ENCODE assay signal across 9 mouse cellular contexts in the genomic region with DNA sequence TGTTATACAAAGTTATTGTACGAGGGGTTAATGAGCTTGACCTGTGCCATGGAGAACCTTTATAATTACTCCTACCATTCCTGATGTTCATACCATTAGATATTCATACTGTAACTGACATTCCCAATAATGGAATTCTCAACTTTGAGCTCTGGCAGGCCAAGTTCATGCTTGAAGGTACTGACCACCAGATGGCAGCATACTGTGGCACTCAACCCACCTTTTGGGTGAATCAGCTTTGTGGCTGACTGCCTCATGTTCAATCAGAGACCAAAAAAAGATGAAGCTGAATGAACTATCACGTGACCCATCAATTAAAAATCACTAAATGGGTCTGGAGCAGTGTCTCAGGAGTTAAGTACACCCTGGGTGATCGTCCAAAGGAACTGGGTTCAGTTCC.
DNase-seq lines count a peak whose midpoint lies in the region; ATAC-seq and TF ChIP-seq lines count a peak whose summit lies in the region.
"Had no signal": no experiment of that assay in that cellular context is flagged by ENCODE, and none has a peak within 500 bp of the region (broad histone marks: within the 10 kb centered on the region; RNA-seq: fewer than 3 reads in every experiment).

No protein-coding gene starts in this region.

- H3K27me3 ChIP-seq in midbrain, embryonic 14.5 days (ENCODE audit: control insufficient read depth, insufficient read depth, low read length) = no peaks in the 10 kb centered on the region
- H3K27me3 ChIP-seq in midbrain, embryonic 13.5 days = no peaks in the 10 kb centered on the region
- H3K27me3 ChIP-seq: liver, embryonic 15.5 days had no signal

- no peak overlapping the region for H3K27ac ChIP-seq in midbrain, embryonic 14.5 days (replicated peaks; ENCODE audit: low read depth, low read length)
- H3K27ac ChIP-seq in midbrain, embryonic 13.5 days = no peak overlapping the region
- H3K27ac ChIP-seq in cortical plate, adult 2 months (ENCODE audit: insufficient read depth, low read length) = no peak overlapping the region
- H3K27ac ChIP-seq: liver, embryonic 15.5 days had no signal

- H3K4me3 ChIP-seq in midbrain, embryonic 14.5 days (replicated peaks; ENCODE audit: low read depth, low read length) = no peak overlapping the region
- H3K4me3 ChIP-seq in midbrain, embryonic 13.5 days (replicated peaks) = no peak overlapping the region
- H3K4me3 ChIP-seq in cortical plate, adult 2 months (ENCODE audit: insufficient read depth, low read length) = no peak overlapping the region
- H3K4me3 ChIP-seq: liver, embryonic 15.5 days had no signal

- WGBS in midbrain, embryonic 14.5 days = 54% methylated on average over 3 of the region's 3 CpGs
- 46% methylated on average over 3 of the region's 3 CpGs for WGBS in midbrain, embryonic 13.5 days

- ATAC-seq in midbrain, embryonic 14.5 days (ENCODE audit: low FRiP score, low TSS enrichment) = no peak
- no peak for ATAC-seq in midbrain, embryonic 13.5 days
- ATAC-seq in frontal cortex, adult (ENCODE audit: low TSS enrichment) = no peak

- no peaks in the 10 kb centered on the region for H3K9me3 ChIP-seq in midbrain, embryonic 14.5 days (ENCODE audit: control insufficient read depth, low read length)
- H3K9me3 ChIP-seq in midbrain, embryonic 13.5 days = peaks cover 5% of the 10 kb centered on the region; the same call in 1 of the 2 replicates
- H3K9me3 ChIP-seq: liver, embryonic 15.5 days had no signal

- H3K9ac ChIP-seq in midbrain, embryonic 14.5 days (replicated peaks; ENCODE audit: low read length) = no peak overlapping the region
- H3K9ac ChIP-seq in midbrain, embryonic 13.5 days (replicated peaks) = no peak overlapping the region
- H3K9ac ChIP-seq: liver, embryonic 15.5 days had no signal

- no peak overlapping the region for H3K4me2 ChIP-seq in midbrain, embryonic 14.5 days (ENCODE audit: low read length)
- no peak overlapping the region for H3K4me2 ChIP-seq in midbrain, embryonic 13.5 days (replicated peaks)
- H3K4me2 ChIP-seq: liver, embryonic 15.5 days had no signal

- peak; percentile 57 for TF ChIP-seq CTCF in cortical plate, adult 2 months (IDR thresholded peaks at IDR 0.05; ENCODE audit: extremely low read depth, insufficient read depth, low read length)

- peak; percentile 45 for DNase-seq in heart, adult 11 months
- no peak for DNase-seq in heart, adult 8-10 months (ENCODE audit: low spot score)
- DNase-seq in midbrain, embryonic 14.5 days = peak; percentile 78
- DNase-seq in lung, postnatal 36 days = peak; percentile 28
- DNase-seq in right cerebral cortex, postnatal 10 days (ENCODE audit: low spot score in 2 of 2) = no peak

- TF ChIP-seq POLR2A in cortical plate, adult 2 months (IDR thresholded peaks at IDR 0.05; ENCODE audit: extremely low read depth, insufficient read depth, low read length) = no peak

- no peaks in the 10 kb centered on the region for H3K36me3 ChIP-seq in midbrain, embryonic 14.5 days (ENCODE audit: control insufficient read depth, insufficient read depth, low read length)
- H3K36me3 ChIP-seq in midbrain, embryonic 13.5 days = no peaks in the 10 kb centered on the region
- H3K36me3 ChIP-seq: liver, embryonic 15.5 days had no signal

- no peaks in the 10 kb centered on the region for H3K4me1 ChIP-seq in midbrain, embryonic 14.5 days (ENCODE audit: control insufficient read depth, insufficient read depth, low read length)
- no peaks in the 10 kb centered on the region for H3K4me1 ChIP-seq in midbrain, embryonic 13.5 days (replicated peaks)
- H3K4me1 ChIP-seq in cortical plate, adult 2 months (ENCODE audit: control insufficient read depth, insufficient read depth, low read length) = peaks cover 2% of the 10 kb centered on the region; the same call in 1 of the 2 replicates
- H3K4me1 ChIP-seq: liver, embryonic 15.5 days had no signal

Comparison
In these comparisons a context has a peak if more than half of its experiments do, and no peak if none do; other contexts are left out.
1. DNase-seq: peak in heart, adult 11 months (single experiment), midbrain, embryonic 14.5 days (single experiment) and lung, postnatal 36 days (single experiment); none in heart, adult 8-10 months (single experiment) and right cerebral cortex, postnatal 10 days (0 of 2).